Mouse (Mus musculus) embryonic facial prominence, embryonic 14.5 days (tissue): ENCODE results near the gene BC024063. TPM values are rescaled to one million over a fixed set of nuclear protein-coding genes. Genes with fewer than 3 reads are reported as not detected.

Source experiments
- ATAC-seq: fragments of 200-750 bp; cut with Nextera tagmentation; 2 replicates; pipeline ENCODE4 v1.8.0; 2017; ENCODE audit warnings: low read depth, moderate number of reproducible peaks, moderate TSS enrichment
- DNase-seq: peaks from one replicate; pipeline ENCODE4 v3.0.0-alpha.2; 2015; ENCODE audit warnings: low spot score
- H3K27ac ChIP-seq: fragments of 300-500 bp; sonication (generic); replicated peaks from 2 replicates; pipeline ENCODE4 v1.5.1; 2014; ENCODE audit warnings: low read depth, mild to moderate bottlenecking, low read length, moderate library complexity
- H3K27me3 ChIP-seq: fragments of 300-500 bp; sonication (generic); replicated peaks from 2 replicates; pipeline ENCODE4 v1.6.1; 2014; ENCODE audit warnings: low read length; ENCODE audit not compliant: control insufficient read depth, insufficient read depth
- H3K36me3 ChIP-seq: fragments of 300-500 bp; sonication (generic); 2 replicates; pipeline ENCODE4 v1.6.1; 2014; ENCODE audit warnings: low read length, mixed read lengths; ENCODE audit not compliant: control insufficient read depth, insufficient read depth
- H3K4me1 ChIP-seq: fragments of 300-500 bp; sonication (generic); 2 replicates; pipeline ENCODE4 v1.6.1; 2014; ENCODE audit warnings: antibody characterized with exemption, low read length; ENCODE audit not compliant: control insufficient read depth, insufficient read depth
- H3K4me2 ChIP-seq: fragments of 300-500 bp; sonication (generic); 2 replicates; pipeline ENCODE4 v1.6.1; 2014; ENCODE audit warnings: low read depth, mild to moderate bottlenecking, low read length, moderate library complexity, mixed read lengths
- H3K4me3 ChIP-seq: fragments of 300-500 bp; sonication (generic); 2 replicates; pipeline ENCODE4 v1.5.1; 2014; ENCODE audit warnings: low read depth, mild to moderate bottlenecking, low read length
- H3K9ac ChIP-seq: fragments of 300-500 bp; sonication (generic); 2 replicates; pipeline ENCODE4 v1.6.1; 2014; ENCODE audit warnings: low read depth, mild to moderate bottlenecking, low read length, moderate library complexity, mixed read lengths
- H3K9me3 ChIP-seq: fragments of 300-500 bp; sonication (generic); 2 replicates; pipeline ENCODE4 v1.6.1; 2016; ENCODE audit warnings: low read length; ENCODE audit not compliant: control insufficient read depth
- WGBS: fragments of 180-500 bp; shearing (Covaris S2); extraction: QIAGEN DNeasy Blood & Tissue Kit; methylation state at CpG from one replicate; pipeline ENCODE4 v1.1.7; 2014; 5-methylcytosine and 5-hydroxymethylcytosine counted together
- polyA plus RNA-seq: library from polyadenylated mRNA; unstranded; fragments of >200 nt; fragmentation: Nextera tagmentation; extraction: Ambion mirVana; gene quantifications from 2 replicates; pipeline ENCODE4 v1.2.1, GENCODE M21; 2014

BC024063 gene
- polyA plus RNA-seq, 1 experiment from 2014 or later: 4.7 TPM

GRCm38 (mm10) chr10:82145282-82145681 lies 62.1 kb downstream of the BC024063 start:
- DNase-seq (no peak), ATAC-seq (no peak)
- 96% methylated on average over 1 of the region's 1 CpGs for WGBS
- H3K36me3 ChIP-seq: peaks cover 67% of the 10 kb centered on the region
- H3K27ac ChIP-seq: no peak overlapping the region
- H3K4me1 ChIP-seq: no peaks in the 10 kb centered on the region
- no peaks in the 10 kb centered on the region for H3K27me3 ChIP-seq
- no peak overlapping the region for H3K9ac ChIP-seq
- H3K9me3 ChIP-seq: peaks cover 72% of the 10 kb centered on the region
- H3K4me2 ChIP-seq: no peak overlapping the region
- H3K4me3 ChIP-seq: no peak overlapping the region

- Histone ChIP-seq H3K27me3 (no peaks in the 10 kb centered on the region), H3K27ac (no peak overlapping the region), H3K4me1 (no peaks in the 10 kb centered on the region), H3K4me3 (no peak overlapping the region), H3K36me3 (peaks cover 77% of the 10 kb centered on the region), H3K9me3 (peaks cover 84% of the 10 kb centered on the region), H3K4me2 (no peak overlapping the region), H3K9ac (no peak overlapping the region)
- DNase-seq (no peak), ATAC-seq (no peak)
- WGBS: 77% methylated on average over 4 of the region's 4 CpGs
Measured at GRCm38 (mm10) chr10:82147571-82147970, 64.4 kb downstream of the BC024063 start.

Other genes with a start within 250 kb of the BC024063 start
- 9.0 and 11.0 TPM in 2 replicates for gene Gm32687, start 219.4 kb upstream of the BC024063 start, polyA plus RNA-seq
- gene Zfp781, start 152.9 kb upstream of the BC024063 start, polyA plus RNA-seq: 3.8 and 5.9 TPM in 2 replicates
- gene Zfp873, start 35.2 kb upstream of the BC024063 start, polyA plus RNA-seq: 9.8 and 10.8 TPM in 2 replicates
- gene AU041133, start 44.7 kb downstream of the BC024063 start, polyA plus RNA-seq: 4.8 and 5.7 TPM in 2 replicates
- gene Zfp938, start 157.9 kb downstream of the BC024063 start, polyA plus RNA-seq: 14.8 and 16.2 TPM in 2 replicates
- not detected in 2 replicates for gene 4932415D10Rik, start 233.2 kb downstream of the BC024063 start, polyA plus RNA-seq